Mouse (Mus musculus) left cerebral cortex, postnatal 10 days (tissue): ENCODE measurements around the gene Gm21173. TPM values are rescaled to one million over a fixed set of nuclear protein-coding genes. Genes with fewer than 3 reads are reported as not detected.
"Not testable (repeated sequence)": the region's sequence is repeated elsewhere in the genome, so short reads cannot be mapped to it uniquely, and the experiment has no call there.

Source experiments
- DNase-seq, 2 experiments: peaks; one replicate each; pipeline ENCODE4 v3.0.0; 2021 to 2022; ENCODE audit warnings: low spot score in 2 of 2, mixed read lengths in 1 of 2; ENCODE audit errors: extremely low spot score in 1 of 2
- intact Hi-C: fragments of 180-260 bp; cut with DNase I; formaldehyde crosslinking; loops from one replicate; pipeline ENCODE4 v1.15.1; 2025
- total RNA-seq, 2 experiments: library from RNA; stranded (reverse); gene quantifications; 2 replicates each; pipeline ENCODE4 v1.2.3; 2021

Gm21173 gene
- not detected for total RNA-seq

- DNase-seq, intact Hi-C loops: not testable (repeated sequence)
These were observed at the start of gene Gm21173 for GRCm38 (mm10) chrY:76761300-76761699. TSS of gene Gm21173 (plus strand) at chrY:76761600.
